Mouse (Mus musculus): ENCODE results near the gene Capn1.

DNA sequence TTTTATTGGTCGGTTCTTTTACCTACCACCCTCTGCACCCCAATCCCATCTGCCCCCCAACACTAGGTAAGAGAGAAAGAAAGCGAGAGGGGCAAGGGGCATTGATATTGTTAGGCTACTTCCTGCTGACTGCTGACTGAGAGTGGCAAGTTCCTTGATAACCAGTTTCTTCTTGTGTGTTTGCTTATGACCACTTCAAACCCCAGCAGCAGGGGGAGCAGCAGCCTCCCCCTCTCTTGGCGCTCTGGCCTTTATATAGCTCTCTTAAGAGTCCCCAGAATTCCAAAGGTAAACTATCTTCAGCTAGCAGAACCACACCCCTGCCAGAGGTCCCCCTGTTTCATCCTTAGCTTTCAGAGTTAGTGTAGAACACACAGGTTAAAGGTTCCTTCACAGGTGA, 4.6 kb upstream of the Capn1 start:
- TF ChIP-seq POLR2A (IDR thresholded peaks at IDR 0.05; ENCODE audit: insufficient read length, low read depth) (no peak), MAX (IDR thresholded peaks at IDR 0.05; ENCODE audit: low read depth) (no peak), MYOG (IDR thresholded peaks at IDR 0.05; ENCODE audit: control insufficient read depth in 1 of 3, insufficient read depth in 1 of 3, insufficient read length in 2 of 3, low read depth in 2 of 3) (no peak), SRF (IDR thresholded peaks at IDR 0.05; ENCODE audit: control insufficient read depth, insufficient read length, low read depth) (no peak), MYOD1 (IDR thresholded peaks at IDR 0.05; ENCODE audit: control insufficient read depth in 1 of 3, insufficient read length in 2 of 3, low read depth in 2 of 3) (no peak), POLR2AphosphoS2 (IDR thresholded peaks at IDR 0.05; ENCODE audit: insufficient read length, low read depth) (no peak), CEBPB (IDR thresholded peaks at IDR 0.05; ENCODE audit: insufficient read depth, poor library complexity, severe bottlenecking) (no peak), E2F4 (IDR thresholded peaks at IDR 0.05; ENCODE audit: insufficient read depth) (no peak), TCF3 (IDR thresholded peaks at IDR 0.05; ENCODE audit: insufficient read length, low read depth) (no peak)

All from myocyte (in vitro differentiated cells).